Mouse (Mus musculus) forebrain, embryonic 13.5 days (tissue): ENCODE measurements at regions not wholly inside any gene's neighbourhood (a gene's known extent, or its start where the extent isn't known, plus 50 kb on each side); places are given as distances from the start of the nearest gene placed in this dataset.

Source experiments
- ATAC-seq: fragments of 200-750 bp; cut with Nextera tagmentation; 2 replicates; pipeline ENCODE4 v1.8.0; 2017
- H3K27ac ChIP-seq: fragments of 300-500 bp; sonication (generic); 2 replicates; pipeline ENCODE4 v1.5.1; 2015; ENCODE audit warnings: inconsistent platforms, mild to moderate bottlenecking, moderate library complexity
- H3K27me3 ChIP-seq: fragments of 300-500 bp; sonication (generic); 2 replicates; pipeline ENCODE4 v1.6.1; 2015; ENCODE audit warnings: mild to moderate bottlenecking, inconsistent platforms
- H3K36me3 ChIP-seq: fragments of 300-500 bp; sonication (generic); 2 replicates; pipeline ENCODE4 v1.6.1; 2015; ENCODE audit warnings: mild to moderate bottlenecking, inconsistent platforms; ENCODE audit not compliant: poor library complexity, severe bottlenecking
- H3K4me1 ChIP-seq: fragments of 300-500 bp; sonication (generic); 2 replicates; pipeline ENCODE4 v1.6.1; 2015; ENCODE audit warnings: inconsistent platforms
- H3K4me2 ChIP-seq: fragments of 300-500 bp; sonication (generic); 2 replicates; pipeline ENCODE4 v1.6.1; 2015; ENCODE audit warnings: inconsistent platforms, mild to moderate bottlenecking, moderate library complexity
- H3K4me3 ChIP-seq: fragments of 300-500 bp; sonication (generic); 2 replicates; pipeline ENCODE4 v1.5.1; 2015; ENCODE audit warnings: mild to moderate bottlenecking, inconsistent platforms
- H3K9ac ChIP-seq: fragments of 300-500 bp; sonication (generic); 2 replicates; pipeline ENCODE4 v1.6.1; 2015; ENCODE audit warnings: mild to moderate bottlenecking, inconsistent platforms
- H3K9me3 ChIP-seq: fragments of 300-500 bp; sonication (generic); replicated peaks from 2 replicates; pipeline ENCODE4 v1.6.1; 2016; ENCODE audit warnings: inconsistent platforms
- WGBS: fragments of 180-500 bp; shearing (Covaris S2); methylation state at CpG from one replicate; pipeline ENCODE4 v1.1.7; 2015; 5-methylcytosine and 5-hydroxymethylcytosine counted together

- Histone ChIP-seq H3K36me3 (no peaks in the 10 kb centered on the region), H3K4me2 (no peak overlapping the region), H3K9ac (no peak overlapping the region), H3K27me3 (no peaks in the 10 kb centered on the region), H3K4me1 (no peaks in the 10 kb centered on the region), H3K4me3 (no peak overlapping the region), H3K27ac (no peak overlapping the region), H3K9me3 (no peaks in the 10 kb centered on the region)
- ATAC-seq = no peak
- 92% methylated on average over 2 of the region's 2 CpGs for WGBS
Observed at GRCm38 (mm10) chr15:56496355-56496754, 981.1 kb downstream of the Slc22a22 start.

DNA sequence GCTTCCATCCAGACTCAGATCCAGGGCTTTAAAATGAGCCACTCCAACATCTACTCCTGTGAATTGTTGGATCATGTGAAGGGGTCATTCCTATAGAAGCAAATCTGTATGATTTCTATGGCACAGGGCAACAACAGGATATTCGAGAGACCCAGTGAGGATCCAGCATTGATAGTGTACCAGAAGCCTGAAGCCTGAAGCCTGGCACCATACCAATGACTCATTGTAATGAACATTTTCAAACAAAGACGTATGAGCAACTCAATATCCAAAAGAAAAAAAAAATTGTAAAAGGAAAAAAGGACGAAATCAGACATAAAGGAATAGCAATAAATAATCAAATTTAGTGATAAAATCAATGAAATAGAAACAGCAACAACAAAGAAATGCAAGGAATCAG lies 991.5 kb downstream of the Slc22a22 start:
- ATAC-seq = no peak
- Histone ChIP-seq H3K4me3 (no peak overlapping the region), H3K27ac (no peak overlapping the region), H3K4me1 (no peaks in the 10 kb centered on the region), H3K27me3 (no peaks in the 10 kb centered on the region), H3K9ac (no peak overlapping the region), H3K36me3 (no peaks in the 10 kb centered on the region), H3K9me3 (no peaks in the 10 kb centered on the region), H3K4me2 (no peak overlapping the region)
- 84% methylated on average over 3 of the region's 3 CpGs for WGBS

DNA sequence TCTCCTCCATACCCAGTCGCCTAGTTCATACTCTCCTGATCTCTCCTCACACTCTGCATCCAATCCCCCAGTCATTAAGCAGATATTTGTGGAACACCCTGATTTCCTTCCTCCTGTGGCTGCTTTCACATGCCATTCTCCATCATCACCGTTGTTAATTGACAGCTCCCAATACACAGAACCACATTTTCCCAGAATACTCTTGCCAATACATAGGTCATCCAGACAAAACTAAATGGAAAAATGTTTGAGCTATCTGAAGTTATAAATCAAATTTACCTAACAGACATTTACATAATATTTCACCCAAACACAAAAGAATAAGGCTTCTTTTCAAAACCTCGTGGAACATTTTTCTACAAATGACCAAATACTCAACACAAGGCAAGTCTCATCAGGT lies 992.7 kb downstream of the Slc22a22 start:
- WGBS = 84% methylated on average over 3 of the region's 3 CpGs
- no peak overlapping the region for H3K4me2 ChIP-seq
- ATAC-seq = no peak
- no peak overlapping the region for H3K9ac ChIP-seq
- H3K27ac ChIP-seq = no peak overlapping the region
- no peak overlapping the region for H3K4me3 ChIP-seq
- H3K27me3 ChIP-seq = no peaks in the 10 kb centered on the region
- no peaks in the 10 kb centered on the region for H3K9me3 ChIP-seq
- H3K36me3 ChIP-seq = no peaks in the 10 kb centered on the region
- H3K4me1 ChIP-seq = no peaks in the 10 kb centered on the region

DNA sequence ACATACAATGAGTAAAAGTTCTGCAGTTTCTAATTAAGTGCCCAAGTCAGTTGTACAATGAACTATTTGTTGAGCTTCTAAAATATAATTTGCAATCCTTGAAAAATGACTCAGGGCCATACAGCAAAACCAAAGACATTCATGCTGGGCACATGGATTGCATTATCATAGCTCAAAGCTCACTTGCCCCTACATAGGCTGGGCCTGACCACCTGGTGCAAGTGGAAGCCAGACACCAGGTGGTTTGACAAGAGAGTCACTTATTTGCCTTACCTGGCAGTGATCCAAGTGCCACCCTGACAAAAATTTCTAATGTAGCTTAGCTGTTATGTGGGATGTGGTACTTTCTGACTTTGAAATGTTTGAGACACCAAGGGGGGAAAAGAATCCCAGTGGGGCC lies 997.7 kb downstream of the Slc22a22 start:
- H3K4me2 ChIP-seq = no peak overlapping the region
- no peaks in the 10 kb centered on the region for H3K4me1 ChIP-seq
- H3K9me3 ChIP-seq = no peaks in the 10 kb centered on the region
- H3K27ac ChIP-seq = no peak overlapping the region
- H3K27me3 ChIP-seq = no peaks in the 10 kb centered on the region
- H3K4me3 ChIP-seq = no peak overlapping the region
- ATAC-seq = no peak
- H3K9ac ChIP-seq = no peak overlapping the region
- no peaks in the 10 kb centered on the region for H3K36me3 ChIP-seq

DNA sequence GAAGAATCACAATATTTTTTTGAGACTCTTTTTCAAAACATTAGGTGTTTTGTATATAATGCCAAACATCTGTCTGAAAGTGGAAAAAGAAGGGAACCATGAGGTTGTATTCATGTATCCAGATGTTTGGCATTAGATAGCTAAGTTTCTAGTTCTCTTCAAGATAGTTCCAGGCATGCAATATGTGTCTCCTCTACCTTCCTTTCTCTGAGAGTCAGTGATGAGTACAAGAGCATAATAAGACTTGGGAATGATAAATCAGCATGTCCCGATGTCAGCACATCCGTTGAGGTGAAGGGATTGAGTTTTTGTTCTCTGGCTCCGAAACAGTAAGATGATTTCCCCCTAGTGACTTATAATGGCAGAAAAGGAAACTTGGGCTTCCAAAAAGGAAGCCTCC lies 998.4 kb downstream of the Slc22a22 start:
- Histone ChIP-seq H3K36me3 (no peaks in the 10 kb centered on the region), H3K4me1 (no peaks in the 10 kb centered on the region), H3K9ac (no peak overlapping the region), H3K4me3 (no peak overlapping the region), H3K4me2 (no peak overlapping the region), H3K27ac (no peak overlapping the region), H3K9me3 (no peaks in the 10 kb centered on the region), H3K27me3 (no peaks in the 10 kb centered on the region)
- 88% methylated on average over 3 of the region's 3 CpGs for WGBS
- no peak for ATAC-seq

GRCm38 (mm10) chr15:56473679-56474078 lies 1003.7 kb downstream of the Slc22a22 start:
- Histone ChIP-seq H3K36me3 (no peaks in the 10 kb centered on the region), H3K9me3 (no peaks in the 10 kb centered on the region), H3K9ac (no peak overlapping the region), H3K4me1 (no peaks in the 10 kb centered on the region), H3K27ac (no peak overlapping the region), H3K4me2 (no peak overlapping the region), H3K4me3 (no peak overlapping the region), H3K27me3 (no peaks in the 10 kb centered on the region)
- ATAC-seq = no peak
- 92% methylated on average over 1 of the region's 1 CpGs for WGBS

- WGBS = 80% methylated on average over 4 of the region's 4 CpGs
- no peak overlapping the region for H3K27ac ChIP-seq
Observed at GRCm38 (mm10) chr15:56451881-56452280, 1025.5 kb downstream of the Slc22a22 start.

DNA sequence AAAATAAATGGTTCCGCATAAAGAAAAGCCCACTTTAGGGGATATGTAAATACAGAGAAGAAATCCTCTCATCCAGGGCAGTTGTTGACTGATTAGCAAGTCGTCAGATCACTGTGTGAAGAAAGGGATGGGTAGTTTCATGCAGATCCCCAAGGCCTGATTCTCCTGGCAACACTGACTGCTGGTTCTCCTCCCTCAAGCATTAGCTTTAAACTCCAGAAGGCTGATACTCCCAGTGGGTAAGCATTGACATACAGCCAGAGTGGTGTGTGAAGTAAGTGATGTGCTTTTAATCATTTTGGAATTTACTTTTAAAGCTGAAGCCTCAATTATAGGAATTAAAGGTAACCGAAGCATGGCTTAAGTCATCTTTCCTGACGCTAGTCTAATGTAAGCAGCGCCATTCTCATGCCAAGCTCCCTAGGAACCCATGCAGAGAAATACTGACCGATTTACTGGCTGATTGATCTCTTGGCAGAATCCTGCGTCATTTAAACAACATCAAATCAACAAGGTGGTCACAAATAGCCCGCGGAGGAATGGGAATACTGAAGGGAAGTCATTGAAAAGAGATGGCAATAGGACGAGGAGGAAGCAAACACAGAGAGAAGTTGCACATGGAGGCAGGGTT lies 1029.3 kb downstream of the Slc22a22 start:
- H3K9me3 ChIP-seq = no peaks in the 10 kb centered on the region
- no peak overlapping the region for H3K9ac ChIP-seq
- no peak overlapping the region for H3K27ac ChIP-seq
- no peak for ATAC-seq
- H3K4me1 ChIP-seq = no peaks in the 10 kb centered on the region
- WGBS = 66% methylated on average over 10 of the region's 10 CpGs
- no peak overlapping the region for H3K4me3 ChIP-seq
- no peaks in the 10 kb centered on the region for H3K27me3 ChIP-seq
- H3K4me2 ChIP-seq = no peak overlapping the region
- no peaks in the 10 kb centered on the region for H3K36me3 ChIP-seq

More at GRCm38 (mm10) chr15:56451881-56452280, 1025.5 kb downstream of the Slc22a22 start:
- Histone ChIP-seq H3K4me1 (no peaks in the 10 kb centered on the region), H3K27me3 (no peaks in the 10 kb centered on the region), H3K4me2 (no peak overlapping the region), H3K4me3 (no peak overlapping the region), H3K9me3 (no peaks in the 10 kb centered on the region), H3K9ac (no peak overlapping the region), H3K36me3 (no peaks in the 10 kb centered on the region)
- ATAC-seq = no peak

DNA sequence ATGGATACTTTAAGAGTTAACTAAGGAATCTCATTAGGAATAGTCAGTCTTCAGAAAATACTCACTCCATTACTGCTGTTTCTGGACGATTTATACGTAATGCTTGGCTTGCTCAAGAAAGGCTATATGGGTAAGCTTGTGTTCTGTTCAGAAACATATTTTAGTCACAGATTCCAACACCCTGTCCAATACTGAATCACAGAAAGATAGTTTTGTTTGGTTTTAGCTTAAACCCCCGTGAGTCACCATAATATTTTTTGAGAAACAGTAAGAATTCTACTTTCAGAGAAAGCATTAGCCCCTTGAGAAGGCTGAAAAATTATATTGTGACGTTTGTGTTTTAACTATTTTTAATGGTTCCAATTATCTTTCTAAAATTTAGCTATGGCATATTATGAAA lies 1037.3 kb downstream of the Slc22a22 start:
- Histone ChIP-seq H3K27ac (no peak overlapping the region), H3K4me2 (no peak overlapping the region), H3K27me3 (no peaks in the 10 kb centered on the region), H3K9ac (no peak overlapping the region), H3K9me3 (no peaks in the 10 kb centered on the region), H3K36me3 (no peaks in the 10 kb centered on the region), H3K4me3 (no peak overlapping the region), H3K4me1 (no peaks in the 10 kb centered on the region)
- WGBS = 83% methylated on average over 4 of the region's 4 CpGs
- ATAC-seq = no peak

DNA sequence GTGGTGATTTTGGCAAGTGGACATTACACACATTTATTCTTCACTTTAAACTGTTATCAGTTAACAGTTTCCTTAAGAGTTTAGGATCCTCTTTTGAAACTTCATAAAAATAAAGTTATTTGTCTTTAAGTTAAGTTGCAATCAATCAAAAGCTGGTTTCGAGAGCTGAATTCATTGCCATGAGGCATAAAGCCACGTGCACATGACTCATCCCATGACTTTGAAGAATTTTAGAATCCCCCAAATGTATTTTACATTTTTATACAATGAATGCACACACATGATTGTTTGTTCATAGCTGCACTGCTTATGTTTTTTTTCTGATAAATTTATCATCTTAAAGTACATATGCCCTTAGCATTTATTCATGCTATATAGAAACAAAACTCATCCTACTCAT lies 1039.1 kb downstream of the Slc22a22 start:
- Histone ChIP-seq H3K4me1 (no peaks in the 10 kb centered on the region), H3K9ac (no peak overlapping the region), H3K4me2 (no peak overlapping the region), H3K9me3 (no peaks in the 10 kb centered on the region), H3K27me3 (no peaks in the 10 kb centered on the region), H3K36me3 (no peaks in the 10 kb centered on the region), H3K4me3 (no peak overlapping the region), H3K27ac (no peak overlapping the region)
- no peak for ATAC-seq
- 86% methylated on average over 2 of the region's 2 CpGs for WGBS

DNA sequence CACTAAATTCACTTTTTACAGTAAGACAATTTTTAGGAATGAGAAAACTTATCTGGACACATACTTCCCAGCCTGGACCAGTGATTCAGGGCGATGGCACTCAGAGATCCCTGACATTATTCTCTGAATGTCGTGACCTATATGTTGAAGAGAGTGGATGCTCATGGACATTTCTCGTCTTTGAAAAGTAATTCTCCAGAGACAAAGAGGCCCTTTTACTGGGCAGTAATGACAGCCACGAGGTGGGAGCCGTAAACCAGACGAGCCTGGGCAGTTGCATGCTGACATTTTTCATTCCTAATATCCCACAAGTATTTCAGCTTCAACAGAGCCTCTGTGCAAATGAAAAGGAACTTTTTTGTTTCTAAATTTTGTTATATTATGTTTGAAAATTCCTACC lies 1041.3 kb downstream of the Slc22a22 start:
- Histone ChIP-seq H3K9me3 (no peaks in the 10 kb centered on the region), H3K4me2 (no peak overlapping the region), H3K4me1 (no peaks in the 10 kb centered on the region), H3K27ac (no peak overlapping the region), H3K27me3 (no peaks in the 10 kb centered on the region), H3K36me3 (no peaks in the 10 kb centered on the region), H3K4me3 (no peak overlapping the region), H3K9ac (no peak overlapping the region)
- WGBS = 77% methylated on average over 6 of the region's 6 CpGs
- no peak for ATAC-seq

GRCm38 (mm10) chr15:56425986-56426385 lies 1051.4 kb downstream of the Slc22a22 start:
- Histone ChIP-seq H3K27me3 (no peaks in the 10 kb centered on the region), H3K36me3 (no peaks in the 10 kb centered on the region), H3K4me2 (no peak overlapping the region), H3K9ac (no peak overlapping the region), H3K4me1 (no peaks in the 10 kb centered on the region), H3K4me3 (no peak overlapping the region), H3K9me3 (no peaks in the 10 kb centered on the region), H3K27ac (no peak overlapping the region)
- 27% methylated on average over 4 of the region's 4 CpGs for WGBS
- ATAC-seq = no peak

- no peaks in the 10 kb centered on the region for H3K9me3 ChIP-seq
- no peaks in the 10 kb centered on the region for H3K4me1 ChIP-seq
- no peak for ATAC-seq
- no peaks in the 10 kb centered on the region for H3K27me3 ChIP-seq
- no peaks in the 10 kb centered on the region for H3K36me3 ChIP-seq
- H3K27ac ChIP-seq = no peak overlapping the region
- no peak overlapping the region for H3K9ac ChIP-seq
- no peak overlapping the region for H3K4me3 ChIP-seq
- WGBS = 42% methylated on average over 1 of the region's 1 CpGs
- H3K4me2 ChIP-seq = no peak overlapping the region
Observed at GRCm38 (mm10) chr15:56420681-56421080, 1056.7 kb downstream of the Slc22a22 start.
